Mouse (Mus musculus): ENCODE data around the gene Etl4. TPM values are rescaled to one million over a fixed set of nuclear protein-coding genes. Genes with fewer than 3 reads are reported as not detected.

Etl4 gene
- polyA plus RNA-seq, 1 experiment from 2014 or later = 16.1 TPM

DNA sequence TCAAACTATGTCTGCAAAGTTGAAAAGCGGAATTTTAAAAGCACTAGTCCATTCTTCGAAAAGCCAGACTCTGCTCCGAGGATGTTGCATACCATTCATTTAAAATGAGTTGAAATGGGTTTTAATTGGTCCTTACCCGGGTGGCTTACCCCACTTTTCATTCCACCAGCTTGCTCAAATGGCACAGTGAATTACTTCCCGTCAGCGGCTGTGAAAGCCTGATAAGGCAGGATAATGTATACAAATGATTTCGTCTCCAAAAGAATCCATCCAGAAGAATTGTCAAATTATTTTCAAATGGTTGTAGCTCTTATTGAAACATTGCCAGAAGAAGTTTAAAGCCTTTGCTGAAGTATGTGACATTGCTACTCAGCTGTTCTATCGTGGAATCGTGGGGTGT, 162.8 kb downstream of the Etl4 start:
- Histone ChIP-seq H3K9ac (ENCODE audit: low read depth, low read length) (no peak overlapping the region), H3K36me3 (ENCODE audit: control insufficient read depth, insufficient read depth) (no peaks in the 10 kb centered on the region), H3K4me1 (replicated peaks; ENCODE audit: control insufficient read depth, insufficient read depth, low read length) (no peaks in the 10 kb centered on the region), H3K4me3 (ENCODE audit: low read depth, low read length) (no peak overlapping the region), H3K27ac (ENCODE audit: low read depth, low read length) (no peak overlapping the region), H3K4me2 (replicated peaks; ENCODE audit: low read depth) (no peak overlapping the region), H3K27me3 (replicated peaks; ENCODE audit: control insufficient read depth, insufficient read depth, low read length) (no peaks in the 10 kb centered on the region), H3K9me3 (ENCODE audit: control insufficient read depth) (no peaks in the 10 kb centered on the region)
- no peak for ATAC-seq
- TF ChIP-seq CTCF (IDR thresholded peaks at IDR 0.05; ENCODE audit: low read depth) = no peak
- 49% methylated on average over 9 of the region's 9 CpGs for WGBS

DNA sequence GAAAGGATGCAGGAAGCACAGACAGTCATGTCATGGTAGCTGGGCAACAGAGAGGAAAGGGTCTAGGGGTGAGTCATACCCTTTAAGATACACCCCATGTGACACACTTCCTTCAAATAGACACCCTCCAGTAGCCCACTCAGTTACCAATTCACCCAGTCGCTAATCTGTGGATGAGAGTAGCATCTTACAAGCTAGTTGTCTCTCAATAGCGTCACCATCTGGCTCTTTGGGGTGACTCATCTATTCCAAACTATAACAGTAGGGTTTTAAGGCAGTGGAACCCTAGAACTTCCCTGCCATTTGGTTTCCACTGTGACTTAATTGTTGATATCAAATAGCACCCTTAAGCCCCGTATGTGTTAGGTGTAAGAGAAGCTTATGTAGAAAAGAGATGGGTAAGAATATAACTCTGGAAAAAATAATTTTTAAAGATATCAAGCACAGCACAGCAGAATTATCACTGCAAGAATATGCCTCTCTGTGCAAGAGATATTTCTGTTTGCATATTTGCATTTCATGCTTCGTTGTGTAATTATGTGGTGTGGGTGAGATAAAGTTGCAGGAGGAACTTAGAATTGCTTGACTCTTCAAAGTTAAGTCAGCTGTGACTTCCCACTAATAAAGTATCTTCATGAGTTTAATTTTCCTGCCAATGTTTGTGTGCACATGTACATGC, 166.7 kb downstream of the Etl4 start:
- 77% methylated on average over 4 of the region's 4 CpGs for WGBS
- TF ChIP-seq CTCF (IDR thresholded peaks at IDR 0.05; ENCODE audit: low read depth) = no peak
- Histone ChIP-seq H3K9me3 (ENCODE audit: control insufficient read depth) (no peaks in the 10 kb centered on the region), H3K4me1 (replicated peaks; ENCODE audit: control insufficient read depth, insufficient read depth, low read length) (no peaks in the 10 kb centered on the region), H3K4me3 (ENCODE audit: low read depth, low read length) (no peak overlapping the region), H3K27ac (ENCODE audit: low read depth, low read length) (no peak overlapping the region), H3K4me2 (replicated peaks; ENCODE audit: low read depth) (no peak overlapping the region), H3K27me3 (replicated peaks; ENCODE audit: control insufficient read depth, insufficient read depth, low read length) (no peaks in the 10 kb centered on the region), H3K9ac (ENCODE audit: low read depth, low read length) (no peak overlapping the region), H3K36me3 (ENCODE audit: control insufficient read depth, insufficient read depth) (no peaks in the 10 kb centered on the region)
- ATAC-seq = no peak

DNA sequence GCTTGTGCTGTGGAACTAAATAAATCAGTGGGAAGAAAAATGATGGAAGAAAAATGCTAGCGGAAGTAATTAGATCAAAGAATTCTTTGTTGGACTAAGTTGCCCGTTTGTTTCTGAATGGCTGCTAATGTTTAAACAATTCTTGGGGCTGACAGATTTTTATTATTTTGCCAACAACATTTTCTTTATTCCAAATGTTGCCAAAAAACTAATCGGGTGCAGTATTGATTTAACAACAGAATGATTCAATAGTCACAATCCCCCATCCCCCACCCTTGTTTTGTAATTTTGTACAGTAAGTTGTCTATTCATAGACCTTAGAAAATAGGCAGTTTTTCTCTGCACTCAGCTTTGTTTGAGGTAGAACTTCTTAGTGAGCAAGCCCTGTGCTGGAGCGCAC, 175.2 kb downstream of the Etl4 start:
- TF ChIP-seq CTCF (IDR thresholded peaks at IDR 0.05; ENCODE audit: low read depth) = no peak
- ATAC-seq = no peak
- no peak overlapping the region for H3K9ac ChIP-seq (ENCODE audit: low read depth, low read length)
- no peaks in the 10 kb centered on the region for H3K4me1 ChIP-seq (replicated peaks; ENCODE audit: control insufficient read depth, insufficient read depth, low read length)
- no peaks in the 10 kb centered on the region for H3K36me3 ChIP-seq (ENCODE audit: control insufficient read depth, insufficient read depth)
- no peak overlapping the region for H3K4me3 ChIP-seq (ENCODE audit: low read depth, low read length)
- no peak overlapping the region for H3K27ac ChIP-seq (ENCODE audit: low read depth, low read length)
- no peaks in the 10 kb centered on the region for H3K9me3 ChIP-seq (ENCODE audit: control insufficient read depth)
- no peaks in the 10 kb centered on the region for H3K27me3 ChIP-seq (replicated peaks; ENCODE audit: control insufficient read depth, insufficient read depth, low read length)
- no peak overlapping the region for H3K4me2 ChIP-seq (replicated peaks; ENCODE audit: low read depth)
- 83% methylated on average over 4 of the region's 4 CpGs for WGBS

DNA sequence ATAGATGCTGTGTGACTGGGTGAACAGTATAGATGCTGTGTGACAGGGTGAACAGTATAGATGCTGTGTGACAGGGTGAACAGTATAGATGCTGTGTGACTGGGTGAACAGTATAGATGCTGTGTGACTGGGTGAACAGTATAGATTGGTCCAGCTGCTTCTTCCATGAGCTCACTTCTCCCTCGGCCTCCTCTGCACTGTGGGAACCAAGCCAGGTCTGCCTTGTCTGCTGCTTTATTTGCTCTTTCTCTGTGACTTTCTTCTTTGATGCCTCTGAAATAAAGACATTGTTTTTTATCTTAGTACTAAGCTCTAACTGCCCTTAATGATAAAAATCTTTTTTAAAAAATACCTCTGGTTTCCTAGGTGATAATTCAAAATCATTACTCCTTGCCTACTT, 195.9 kb downstream of the Etl4 start:
- no peak overlapping the region for H3K9ac ChIP-seq (ENCODE audit: low read depth, low read length)

DNA sequence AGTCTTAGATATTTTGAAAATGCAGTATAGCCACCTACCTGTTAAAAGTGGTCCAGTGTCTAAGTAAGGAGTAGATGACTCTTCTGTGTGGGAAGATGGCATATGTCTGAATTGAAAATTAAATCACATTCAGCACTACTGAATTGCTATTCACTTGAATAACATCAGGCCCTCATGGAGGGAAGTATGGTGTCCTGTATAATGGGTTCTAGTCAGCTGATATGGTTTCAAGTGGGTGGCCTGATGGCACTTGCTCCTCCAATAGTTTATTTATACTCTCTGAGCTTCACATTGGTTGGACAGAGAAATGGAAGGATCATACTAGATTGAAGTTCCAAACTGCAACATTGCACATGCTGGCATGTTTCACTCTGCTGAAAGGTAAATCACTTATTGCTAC, 202.1 kb downstream of the Etl4 start:
- Histone ChIP-seq H3K9me3 (ENCODE audit: control insufficient read depth) (no peaks in the 10 kb centered on the region), H3K4me2 (replicated peaks; ENCODE audit: low read depth) (no peak overlapping the region), H3K36me3 (ENCODE audit: control insufficient read depth, insufficient read depth) (no peaks in the 10 kb centered on the region), H3K9ac (ENCODE audit: low read depth, low read length) (no peak overlapping the region), H3K27me3 (replicated peaks; ENCODE audit: control insufficient read depth, insufficient read depth, low read length) (no peaks in the 10 kb centered on the region), H3K4me1 (replicated peaks; ENCODE audit: control insufficient read depth, insufficient read depth, low read length) (no peaks in the 10 kb centered on the region), H3K27ac (ENCODE audit: low read depth, low read length) (no peak overlapping the region), H3K4me3 (ENCODE audit: low read depth, low read length) (no peak overlapping the region)
- ATAC-seq = no peak
- TF ChIP-seq CTCF (IDR thresholded peaks at IDR 0.05; ENCODE audit: low read depth) = no peak

More for the DNA sequence above, 195.9 kb downstream of the Etl4 start:
- Histone ChIP-seq H3K27ac (ENCODE audit: low read depth, low read length) (no peak overlapping the region), H3K27me3 (replicated peaks; ENCODE audit: control insufficient read depth, insufficient read depth, low read length) (no peaks in the 10 kb centered on the region), H3K4me1 (replicated peaks; ENCODE audit: control insufficient read depth, insufficient read depth, low read length) (no peaks in the 10 kb centered on the region), H3K4me3 (ENCODE audit: low read depth, low read length) (no peak overlapping the region), H3K36me3 (ENCODE audit: control insufficient read depth, insufficient read depth) (no peaks in the 10 kb centered on the region), H3K4me2 (replicated peaks; ENCODE audit: low read depth) (no peak overlapping the region), H3K9me3 (ENCODE audit: control insufficient read depth) (no peaks in the 10 kb centered on the region)
- WGBS = 58% methylated on average over 1 of the region's 1 CpGs
- ATAC-seq = no peak
- no peak for TF ChIP-seq CTCF (IDR thresholded peaks at IDR 0.05; ENCODE audit: low read depth)

DNA sequence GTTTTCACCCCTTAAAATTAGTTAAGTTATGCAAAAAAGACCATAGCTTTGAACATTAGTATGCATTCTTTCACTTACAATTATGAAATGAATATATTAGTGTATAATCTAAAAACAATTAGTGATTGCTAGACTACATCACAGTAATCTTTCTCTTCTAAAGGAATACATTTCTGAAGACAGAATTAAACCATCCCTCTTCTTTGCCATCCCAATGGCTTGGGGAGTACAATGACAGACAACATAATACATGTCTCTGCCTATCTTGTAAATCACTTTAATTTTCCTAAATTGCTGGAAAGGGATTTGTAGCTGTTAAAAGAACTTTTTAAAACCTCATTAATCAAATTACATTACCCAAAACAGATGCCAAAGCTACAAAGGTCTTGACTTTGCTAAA, 216.3 kb downstream of the Etl4 start:
- H3K9me3 ChIP-seq (ENCODE audit: control insufficient read depth) = no peaks in the 10 kb centered on the region
- no peaks in the 10 kb centered on the region for H3K27me3 ChIP-seq (replicated peaks; ENCODE audit: control insufficient read depth, insufficient read depth, low read length)
- H3K4me3 ChIP-seq (ENCODE audit: low read depth, low read length) = no peak overlapping the region
- no peak for ATAC-seq
- TF ChIP-seq CTCF (IDR thresholded peaks at IDR 0.05; ENCODE audit: low read depth) = no peak
- no peak overlapping the region for H3K9ac ChIP-seq (ENCODE audit: low read depth, low read length)
- no peak overlapping the region for H3K27ac ChIP-seq (ENCODE audit: low read depth, low read length)
- no peak overlapping the region for H3K4me2 ChIP-seq (replicated peaks; ENCODE audit: low read depth)
- H3K36me3 ChIP-seq (ENCODE audit: control insufficient read depth, insufficient read depth) = no peaks in the 10 kb centered on the region
- H3K4me1 ChIP-seq (replicated peaks; ENCODE audit: control insufficient read depth, insufficient read depth, low read length) = no peaks in the 10 kb centered on the region

DNA sequence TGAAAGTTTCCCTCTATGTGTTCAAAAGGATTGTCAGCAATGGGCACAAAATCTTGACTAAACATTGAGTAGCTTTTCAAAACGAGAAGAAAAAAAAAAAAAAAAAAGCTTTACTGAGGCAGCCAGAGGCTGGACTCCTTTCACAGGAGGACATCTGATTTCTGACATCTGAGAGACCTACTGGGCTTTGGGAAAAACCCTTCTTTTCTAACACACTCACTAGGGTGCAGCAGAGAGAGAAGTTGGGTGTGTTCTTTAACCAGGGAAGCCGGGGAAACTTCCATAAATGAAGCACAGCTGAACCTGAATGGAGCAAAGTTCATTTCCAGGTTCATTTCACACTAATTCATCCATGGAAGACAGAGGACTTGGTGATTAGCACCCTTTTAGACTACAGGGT, 222.2 kb downstream of the Etl4 start:
- H3K36me3 ChIP-seq (ENCODE audit: control insufficient read depth, insufficient read depth) = no peaks in the 10 kb centered on the region
- 16% methylated on average over 2 of the region's 2 CpGs for WGBS
- TF ChIP-seq CTCF (IDR thresholded peaks at IDR 0.05; ENCODE audit: low read depth) = peak; percentile 40; the same call in 1 of the 2 replicates
- no peak overlapping the region for H3K4me3 ChIP-seq (ENCODE audit: low read depth, low read length)
- H3K27ac ChIP-seq (ENCODE audit: low read depth, low read length) = no peak overlapping the region
- no peaks in the 10 kb centered on the region for H3K27me3 ChIP-seq (replicated peaks; ENCODE audit: control insufficient read depth, insufficient read depth, low read length)
- H3K9me3 ChIP-seq (ENCODE audit: control insufficient read depth) = no peaks in the 10 kb centered on the region
- no peaks in the 10 kb centered on the region for H3K4me1 ChIP-seq (replicated peaks; ENCODE audit: control insufficient read depth, insufficient read depth, low read length)
- H3K9ac ChIP-seq (ENCODE audit: low read depth, low read length) = no peak overlapping the region
- no peak for ATAC-seq
- H3K4me2 ChIP-seq (replicated peaks; ENCODE audit: low read depth) = no peak overlapping the region
